Mouse (Mus musculus) megakaryocyte, embryonic 14.5 days (primary cell): ENCODE results near the gene Rnf185. TPM values are rescaled to one million over a fixed set of nuclear protein-coding genes. Genes with fewer than 3 reads are reported as not detected.

Experiments
- H3K27me3 ChIP-seq: replicated peaks from 2 replicates; pipeline ENCODE3; 2012; ENCODE audit warnings: inconsistent platforms
- H3K36me3 ChIP-seq: replicated peaks from 2 replicates; pipeline ENCODE3; 2012; ENCODE audit warnings: low read length, inconsistent platforms, mixed read lengths
- H3K4me1 ChIP-seq: 2 replicates; pipeline ENCODE4 v1.6.1; 2012; ENCODE audit warnings: inconsistent platforms
- H3K4me3 ChIP-seq: replicated peaks from 2 replicates; pipeline ENCODE3; 2012; ENCODE audit warnings: moderate library complexity, mild to moderate bottlenecking, inconsistent platforms
- H3K9me3 ChIP-seq: 2 replicates; pipeline ENCODE4 v1.6.1; 2012; ENCODE audit warnings: inconsistent platforms
- FLI1 ChIP-seq: IDR thresholded peaks from 2 replicates; pipeline ENCODE4 v1.6.1; 2012; ENCODE audit warnings: low read length, inconsistent platforms, mixed read lengths
- GATA1 ChIP-seq: IDR thresholded peaks from 3 replicates; pipeline ENCODE4 v1.6.1; 2012; ENCODE audit warnings: mixed read lengths, low read length, inconsistent platforms, borderline replicate concordance
- polyA plus RNA-seq: library from polyadenylated mRNA; stranded (reverse); fragments of >175 nt; gene quantifications from 2 replicates; pipeline ENCODE4 v1.2.3, GENCODE M21; 2012; ENCODE audit warnings: low replicate concordance; ENCODE audit not compliant: insufficient read depth

The Rnf185 gene
- polyA plus RNA-seq, 1 experiment, result 1.8 TPM

GRCm38 (mm10) chr11:3428632-3429031, 23.5 kb downstream of the Rnf185 start:
- H3K4me3 ChIP-seq, result no peak overlapping the region
- no peaks in the 10 kb centered on the region for H3K9me3 ChIP-seq
- no peaks in the 10 kb centered on the region for H3K27me3 ChIP-seq
- TF ChIP-seq FLI1 (no peak), GATA1 (no peak)
- H3K36me3 ChIP-seq, result peaks cover 35% of the 10 kb centered on the region
- peaks cover 5% of the 10 kb centered on the region; the same call in 1 of the 2 replicates for H3K4me1 ChIP-seq

- Histone ChIP-seq H3K36me3 (peaks cover 43% of the 10 kb centered on the region), H3K4me3 (no peak overlapping the region), H3K9me3 (no peaks in the 10 kb centered on the region), H3K4me1 (peaks cover 5% of the 10 kb centered on the region; the same call in 1 of the 2 replicates), H3K27me3 (no peaks in the 10 kb centered on the region)
- TF ChIP-seq FLI1 (no peak), GATA1 (no peak)
Measured at GRCm38 (mm10) chr11:3427697-3428230, 24.4 kb downstream of the Rnf185 start.

GRCm38 (mm10) chr11:3422242-3422641, 29.9 kb downstream of the Rnf185 start:
- H3K4me1 ChIP-seq, result peaks cover 21% of the 10 kb centered on the region
- no peak overlapping the region for H3K4me3 ChIP-seq
- no peak for TF ChIP-seq GATA1
- TF ChIP-seq FLI1, result no peak
- H3K27me3 ChIP-seq, result no peaks in the 10 kb centered on the region
- H3K36me3 ChIP-seq, result peaks cover 69% of the 10 kb centered on the region
- H3K9me3 ChIP-seq, result no peaks in the 10 kb centered on the region

GRCm38 (mm10) chr11:3418741-3419140, 33.4 kb downstream of the Rnf185 start:
- Histone ChIP-seq H3K4me1 (peaks cover 26% of the 10 kb centered on the region), H3K27me3 (no peaks in the 10 kb centered on the region), H3K4me3 (no peak overlapping the region), H3K9me3 (peaks cover 5% of the 10 kb centered on the region; the same call in 1 of the 2 replicates), H3K36me3 (peaks cover 73% of the 10 kb centered on the region)
- TF ChIP-seq FLI1 (no peak), GATA1 (no peak)

GRCm38 (mm10) chr11:3417795-3418194, 34.4 kb downstream of the Rnf185 start:
- TF ChIP-seq GATA1 (no peak), FLI1 (no peak)
- no peak overlapping the region for H3K4me3 ChIP-seq

GRCm38 (mm10) chr11:3416399-3416798, 35.8 kb downstream of the Rnf185 start:
- Histone ChIP-seq H3K4me1 (peaks cover 35% of the 10 kb centered on the region), H3K9me3 (peaks cover 5% of the 10 kb centered on the region; the same call in 1 of the 2 replicates), H3K27me3 (no peaks in the 10 kb centered on the region), H3K4me3 (no peak overlapping the region), H3K36me3 (peaks cover 59% of the 10 kb centered on the region)
- no peak for TF ChIP-seq GATA1
- no peak for TF ChIP-seq FLI1

More at GRCm38 (mm10) chr11:3417795-3418194, 34.4 kb downstream of the Rnf185 start:
- no peaks in the 10 kb centered on the region for H3K27me3 ChIP-seq
- peaks cover 64% of the 10 kb centered on the region for H3K36me3 ChIP-seq
- peaks cover 5% of the 10 kb centered on the region; the same call in 1 of the 2 replicates for H3K9me3 ChIP-seq
- H3K4me1 ChIP-seq, result peaks cover 26% of the 10 kb centered on the region

GRCm38 (mm10) chr11:3412111-3412510, 40.1 kb downstream of the Rnf185 start:
- peaks cover 39% of the 10 kb centered on the region for H3K4me1 ChIP-seq
- H3K4me3 ChIP-seq, result no peak overlapping the region
- peaks cover 5% of the 10 kb centered on the region; the same call in 1 of the 2 replicates for H3K9me3 ChIP-seq
- no peak for TF ChIP-seq GATA1
- TF ChIP-seq FLI1, result no peak
- H3K36me3 ChIP-seq, result peaks cover 30% of the 10 kb centered on the region
- H3K27me3 ChIP-seq, result no peaks in the 10 kb centered on the region

- Histone ChIP-seq H3K9me3 (peaks cover 4% of the 10 kb centered on the region; the same call in 1 of the 2 replicates), H3K36me3 (peaks cover 9% of the 10 kb centered on the region), H3K27me3 (no peaks in the 10 kb centered on the region), H3K4me1 (peaks cover 53% of the 10 kb centered on the region), H3K4me3 (peak within 1 kb of the TSS; percentile 95)
- TF ChIP-seq GATA1 (no peak), FLI1 (no peak)
Measured at GRCm38 (mm10) chr11:3408997-3409732, 43.0 kb downstream of the Rnf185 start, which contains the start of gene Limk2. Gene Limk2, minus strand, starts transcription at chr11:3409189.

GRCm38 (mm10) chr11:3408131-3408996, 43.8 kb downstream of the Rnf185 start:
- Histone ChIP-seq H3K36me3 (peaks cover 5% of the 10 kb centered on the region), H3K27me3 (no peaks in the 10 kb centered on the region), H3K4me3 (peak overlapping the region; percentile 95), H3K4me1 (peaks cover 61% of the 10 kb centered on the region), H3K9me3 (no peaks in the 10 kb centered on the region)
- TF ChIP-seq GATA1 (no peak), FLI1 (no peak)
